Mouse (Mus musculus) myocyte (in vitro differentiated cells): ENCODE measurements around the gene Aars2. TPM values are rescaled to one million over a fixed set of nuclear protein-coding genes. Genes with fewer than 3 reads are reported as not detected.

Experiments
- H3K27me3 ChIP-seq: one replicate; pipeline ENCODE4 v1.6.1; 2011; ENCODE audit not compliant: control insufficient read depth, insufficient read depth, insufficient read length
- H3K36me3 ChIP-seq: one replicate; pipeline ENCODE4 v1.6.1; 2011; ENCODE audit not compliant: control insufficient read depth, insufficient read depth
- H3K4me2 ChIP-seq: one replicate; pipeline ENCODE4 v1.6.1; 2011; ENCODE audit warnings: low read depth, control low read depth
- H3K4me3 ChIP-seq: one replicate; pipeline ENCODE4 v1.5.1; 2011; ENCODE audit warnings: mild to moderate bottlenecking, control low read depth, moderate library complexity
- H3K79me2 ChIP-seq: one replicate; pipeline ENCODE4 v1.6.1; 2011; ENCODE audit not compliant: control insufficient read depth, insufficient read depth
- H3ac ChIP-seq: one replicate; pipeline ENCODE4 v1.6.1; 2011; ENCODE audit not compliant: control insufficient read depth, insufficient read length
- CEBPB ChIP-seq: IDR thresholded peaks from 2 replicates; pipeline ENCODE4 v1.6.1; 2011; ENCODE audit warnings: mild to moderate bottlenecking, moderate library complexity; ENCODE audit not compliant: poor library complexity, insufficient read depth, severe bottlenecking
- E2F4 ChIP-seq: IDR thresholded peaks from one replicate; pipeline ENCODE4 v1.6.1; 2011; ENCODE audit warnings: mild to moderate bottlenecking, control low read depth, moderate library complexity; ENCODE audit not compliant: insufficient read depth
- MAX ChIP-seq: IDR thresholded peaks from one replicate; pipeline ENCODE4 v1.6.1; 2011; ENCODE audit warnings: low read depth, mild to moderate bottlenecking, control low read depth
- MYOD1 ChIP-seq, 3 experiments: IDR thresholded peaks; one replicate each; pipeline ENCODE4 v1.6.1; 2011; ENCODE audit warnings: control low read depth in 2 of 3, low read depth in 2 of 3, mild to moderate bottlenecking in 2 of 3, moderate library complexity in 1 of 3; ENCODE audit not compliant: insufficient read length in 2 of 3, control insufficient read depth in 1 of 3
- MYOG ChIP-seq, 3 experiments: IDR thresholded peaks; one replicate each; pipeline ENCODE4 v1.6.1; 2011; ENCODE audit warnings: control low read depth in 2 of 3, low read depth in 2 of 3, mild to moderate bottlenecking in 2 of 3; ENCODE audit not compliant: insufficient read length in 2 of 3, control insufficient read depth in 1 of 3, insufficient read depth in 1 of 3
- POLR2A ChIP-seq: IDR thresholded peaks from one replicate; pipeline ENCODE4 v1.6.1; 2011; ENCODE audit warnings: low read depth, mild to moderate bottlenecking, control low read depth, moderate library complexity; ENCODE audit not compliant: insufficient read length
- POLR2AphosphoS2 ChIP-seq: IDR thresholded peaks from one replicate; pipeline ENCODE4 v1.6.1; 2011; ENCODE audit warnings: low read depth, control low read depth; ENCODE audit not compliant: insufficient read length
- REST ChIP-seq: IDR thresholded peaks from one replicate; pipeline ENCODE4 v1.6.1; 2011; ENCODE audit warnings: mild to moderate bottlenecking, control low read depth, moderate library complexity; ENCODE audit not compliant: insufficient read depth, insufficient read length
- SRF ChIP-seq: IDR thresholded peaks from one replicate; pipeline ENCODE4 v1.6.1; 2011; ENCODE audit warnings: low read depth; ENCODE audit not compliant: control insufficient read depth, insufficient read length
- TCF12 ChIP-seq: IDR thresholded peaks from one replicate; pipeline ENCODE4 v1.6.1; 2011; ENCODE audit warnings: mild to moderate bottlenecking, control low read depth; ENCODE audit not compliant: poor library complexity, insufficient read depth, severe bottlenecking
- TCF3 ChIP-seq: IDR thresholded peaks from one replicate; pipeline ENCODE4 v1.6.1; 2011; ENCODE audit warnings: low read depth, control low read depth; ENCODE audit not compliant: insufficient read length
- USF1 ChIP-seq: IDR thresholded peaks from one replicate; pipeline ENCODE4 v1.6.1; 2011; ENCODE audit warnings: low read depth, mild to moderate bottlenecking, control low read depth, moderate library complexity
- polyA plus RNA-seq: library from polyadenylated mRNA; unstranded; fragments of >200 nt; fragmentation: generic; extraction: Trizol; gene quantifications from one replicate; pipeline ENCODE4 v1.2.1, GENCODE M21; 2012; ENCODE audit warnings: missing spikeins

The Aars2 gene
- polyA plus RNA-seq, 1 experiment, result 15.5 TPM

- no peaks in the 10 kb centered on the region for H3K27me3 ChIP-seq
- H3K79me2 ChIP-seq, result no peaks in the 10 kb centered on the region
- no peaks in the 10 kb centered on the region for H3K36me3 ChIP-seq
- H3K4me3 ChIP-seq, result no peak overlapping the region
- H3K4me2 ChIP-seq, result peak overlapping the region; percentile 6
- TF ChIP-seq MAX (no peak), MYOG (IDR thresholded peaks at IDR 0.05; ENCODE audit: control insufficient read depth in 1 of 3, insufficient read depth in 1 of 3, insufficient read length in 2 of 3, low read depth in 2 of 3) (no peak), CEBPB (no peak), POLR2A (no peak)
- H3ac ChIP-seq, result no peak overlapping the region
These were observed 51.6 kb downstream of the Aars2 start for GRCm38 (mm10) chr17:45557998-45558862.

DNA sequence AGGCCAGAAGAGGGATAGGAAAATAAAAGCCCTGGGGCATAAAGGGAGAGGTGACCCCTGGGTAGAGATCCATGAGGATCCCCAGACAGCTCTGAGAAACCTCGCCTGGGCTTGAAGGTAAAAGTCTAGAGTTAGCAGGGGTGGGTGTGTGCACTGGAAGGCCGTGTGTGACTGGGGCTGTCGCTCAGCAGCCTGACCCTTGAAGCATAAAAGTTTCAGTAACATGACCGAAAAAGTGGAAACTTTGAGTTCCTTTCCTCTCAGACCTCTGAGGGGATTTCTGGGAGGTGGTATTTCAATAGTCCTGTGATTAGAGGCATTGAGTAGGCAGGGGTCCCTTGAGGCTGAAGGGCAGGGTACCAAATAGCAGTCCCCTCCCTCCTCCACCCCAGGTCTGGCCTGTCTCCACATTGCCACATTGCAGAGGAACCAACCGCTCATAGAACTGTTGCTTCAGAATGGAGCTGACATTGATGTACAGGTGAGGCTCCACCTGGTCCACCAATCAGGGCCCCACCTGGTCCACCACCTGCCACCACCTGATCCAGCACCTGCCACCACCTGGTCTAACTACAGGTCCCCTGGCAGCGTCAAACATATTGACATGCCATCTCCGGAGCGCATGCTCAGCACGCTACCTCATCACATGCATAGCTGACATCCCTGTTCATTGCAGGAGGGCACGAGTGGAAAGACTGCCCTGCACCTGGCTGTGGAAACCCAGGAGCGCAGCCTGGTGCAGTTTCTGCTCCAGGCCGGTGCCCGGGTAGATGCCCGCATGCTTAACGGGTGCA is 53.3 kb downstream of the Aars2 start:
- no peak overlapping the region for H3ac ChIP-seq
- TF ChIP-seq TCF12, result no peak
- TF ChIP-seq REST, result no peak
- no peak for TF ChIP-seq CEBPB
- TF ChIP-seq MAX, result no peak
- TF ChIP-seq MYOD1 (IDR thresholded peaks at IDR 0.05; ENCODE audit: control insufficient read depth in 1 of 3, insufficient read length in 2 of 3, low read depth in 2 of 3), result no peak
- TF ChIP-seq USF1, result no peak
- TF ChIP-seq TCF3, result no peak
- TF ChIP-seq POLR2A, result no peak
- TF ChIP-seq MYOG (IDR thresholded peaks at IDR 0.05; ENCODE audit: control insufficient read depth in 1 of 3, insufficient read depth in 1 of 3, insufficient read length in 2 of 3, low read depth in 2 of 3), result no peak
- TF ChIP-seq SRF, result no peak
- no peak for TF ChIP-seq E2F4
- no peak for TF ChIP-seq POLR2AphosphoS2
- H3K27me3 ChIP-seq, result no peaks in the 10 kb centered on the region
- H3K4me2 ChIP-seq, result no peak overlapping the region
- no peaks in the 10 kb centered on the region for H3K36me3 ChIP-seq
- H3K79me2 ChIP-seq, result peaks cover 6% of the 10 kb centered on the region
- H3K4me3 ChIP-seq, result no peak overlapping the region

DNA sequence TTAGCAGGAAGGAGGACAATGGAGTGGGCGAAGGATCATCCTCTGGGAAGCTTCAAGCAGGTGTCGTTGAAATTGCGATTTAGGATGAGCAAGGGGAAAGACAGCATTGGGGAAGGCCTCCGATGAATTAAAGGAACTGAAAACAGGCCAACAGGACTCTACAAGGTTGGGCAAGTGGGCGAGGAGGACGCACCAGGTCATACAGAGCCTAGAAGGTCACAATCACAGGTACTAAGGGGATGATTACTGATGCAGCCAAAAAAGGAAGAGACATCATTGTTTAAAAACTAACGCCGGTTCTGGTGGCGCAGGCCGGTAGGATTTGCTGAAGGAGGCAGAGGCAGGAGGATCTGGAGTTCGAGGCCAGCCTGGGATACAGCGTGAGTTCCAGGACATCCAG is 56.6 kb downstream of the Aars2 start:
- Histone ChIP-seq H3ac (peak overlapping the region; percentile 57), H3K4me2 (no peak overlapping the region), H3K27me3 (no peaks in the 10 kb centered on the region), H3K36me3 (peaks cover 20% of the 10 kb centered on the region), H3K79me2 (peaks cover 8% of the 10 kb centered on the region), H3K4me3 (no peak overlapping the region)
- TF ChIP-seq MYOG (IDR thresholded peaks at IDR 0.05; ENCODE audit: control insufficient read depth in 1 of 3, insufficient read depth in 1 of 3, insufficient read length in 2 of 3, low read depth in 2 of 3), result no peak
- TF ChIP-seq MYOD1 (IDR thresholded peaks at IDR 0.05; ENCODE audit: control insufficient read depth in 1 of 3, insufficient read length in 2 of 3, low read depth in 2 of 3), result no peak
- no peak for TF ChIP-seq CEBPB
- TF ChIP-seq TCF3, result no peak
- no peak for TF ChIP-seq TCF12
- no peak for TF ChIP-seq SRF
- no peak for TF ChIP-seq MAX
- TF ChIP-seq POLR2AphosphoS2, result no peak
- no peak for TF ChIP-seq REST
- TF ChIP-seq POLR2A, result no peak
- TF ChIP-seq USF1, result no peak
- no peak for TF ChIP-seq E2F4

GRCm38 (mm10) chr17:45563655-45564530 is 57.3 kb downstream of the Aars2 start, which contains the start of gene Slc35b2:
Slc35b2 (plus strand) TSS chr17:45563874.
- peak within 1 kb of the TSS; percentile 94 for H3K4me2 ChIP-seq
- TF ChIP-seq POLR2AphosphoS2, result peak; percentile 96
- TF ChIP-seq POLR2A, result peak; percentile 97
- no peak for TF ChIP-seq TCF12
- TF ChIP-seq REST, result no peak
- TF ChIP-seq TCF3, result no peak
- peak in 2 of 3 experiments; percentile 14 to 32 for TF ChIP-seq MYOG (IDR thresholded peaks at IDR 0.05; ENCODE audit: control insufficient read depth in 1 of 3, insufficient read depth in 1 of 3, insufficient read length in 2 of 3, low read depth in 2 of 3)
- peak; percentile 12 for TF ChIP-seq USF1
- TF ChIP-seq SRF, result peak; percentile 42
- peak in 1 of 3 experiments; percentile 32 for TF ChIP-seq MYOD1 (IDR thresholded peaks at IDR 0.05; ENCODE audit: control insufficient read depth in 1 of 3, insufficient read length in 2 of 3, low read depth in 2 of 3)
- TF ChIP-seq E2F4, result peak; percentile 43
- H3K4me3 ChIP-seq, result peak within 1 kb of the TSS; percentile 48
- no peaks in the 10 kb centered on the region for H3K27me3 ChIP-seq
- peaks cover 14% of the 10 kb centered on the region for H3K79me2 ChIP-seq
- peaks cover 26% of the 10 kb centered on the region for H3K36me3 ChIP-seq
- peak within 1 kb of the TSS; percentile 57 for H3ac ChIP-seq
